In genomic region chr11:49844969-49845368, GRCm38 (mm10) we compare ENCODE assay signal across 8 mouse cellular contexts. TPM values are rescaled to one million over a fixed set of nuclear protein-coding genes. Genes with fewer than 3 reads are reported as not detected.
DNase-seq lines count a peak whose midpoint lies in the region; TF ChIP-seq lines count a peak whose summit lies in the region.

No protein-coding gene starts in this region.

- no peaks in the 10 kb centered on the region for H3K36me3 ChIP-seq in liver, adult 2 months (ENCODE audit: control insufficient read depth, insufficient read depth, low read length)

- WGBS in liver, adult 2 months: 30% methylated on average over 3 of the region's 3 CpGs

- TF ChIP-seq CTCF in liver, adult 2 months (IDR thresholded peaks at IDR 0.05; ENCODE audit: low read depth, low read length): peak; percentile 76

- peaks cover 11% of the 10 kb centered on the region for H3K4me1 ChIP-seq in liver, adult 2 months (ENCODE audit: control insufficient read depth, insufficient read depth, low read length)

- no peak for TF ChIP-seq POLR2A in liver, adult 2 months (IDR thresholded peaks at IDR 0.05; ENCODE audit: extremely low read depth, insufficient read depth, low read length)

- DNase-seq in layer of hippocampus, adult 18-20 months (ENCODE audit: low spot score in 2 of 2): peak; percentile 33 to 76
- no peak for DNase-seq in layer of hippocampus, adult 9-10 months (ENCODE audit: low spot score)
- DNase-seq in adrenal gland, adult (ENCODE audit: inconsistent age in 2 of 2, low spot score in 1 of 2): peak; percentile 63 to 90
- peak; percentile 62 for DNase-seq in embryo, embryonic 11 days
- peak; percentile 79 for DNase-seq in heart, postnatal 4 days
- DNase-seq in liver, adult 2 months (ENCODE audit: extremely low read depth, low read depth, low spot score): peak; percentile 50
- DNase-seq in retina, postnatal 1 day: peak; percentile 74
- peak; percentile 65 for DNase-seq in urinary bladder, postnatal 25 days (ENCODE audit: low spot score)

- no peak overlapping the region for H3K27ac ChIP-seq in liver, adult 2 months (replicated peaks; ENCODE audit: insufficient read depth, low read depth, low read length)

- H3K4me3 ChIP-seq in liver, adult 2 months (ENCODE audit: insufficient read depth, low read depth, low read length): no peak overlapping the region

- no peak overlapping the region for H3K9ac ChIP-seq in liver, adult 2 months (ENCODE audit: low read depth, low read length)

- H3K79me2 ChIP-seq in liver, adult 2 months (ENCODE audit: control insufficient read depth, insufficient read depth, low read length): peaks cover 4% of the 10 kb centered on the region; the same call in 1 of the 2 replicates

- no peaks in the 10 kb centered on the region for H3K27me3 ChIP-seq in liver, adult 2 months (ENCODE audit: control insufficient read depth, insufficient read depth, low read length)

RNA-seq across cellular contexts. Expression of gene Mapk9, which starts 1.6 kb away (rescaled TPM):
- 100 to 1,000 TPM; 151 to 155 TPM for total RNA-seq in layer of hippocampus, adult 18-20 months (2021)
- 10 to 100 TPM; 51.4 to 53.6 TPM for total RNA-seq in heart, postnatal 4 days (2021)
- total RNA-seq in liver, adult 2 months (2014; rRNA removed): 25.9 and 30.9 TPM in 2 replicates
- 15.6 and 16.2 TPM in 2 replicates for polyA plus RNA-seq in liver, adult 2 months (2012; rRNA removed)

RNA-seq across cellular contexts. Expression of gene Gfpt2, which starts 51.0 kb away (rescaled TPM):
- 1 to 10 TPM; 4.2 to 4.6 TPM for total RNA-seq in layer of hippocampus, adult 18-20 months (2021)
- total RNA-seq in heart, postnatal 4 days (2021): 1 to 10 TPM; 9.1 to 9.3 TPM
- 0.28 and 0.34 TPM in 2 replicates for total RNA-seq in liver, adult 2 months (2014; rRNA removed)
- polyA plus RNA-seq in liver, adult 2 months (2012; rRNA removed): 0.20 and 0.22 TPM in 2 replicates

RNA-seq across cellular contexts. Expression of gene Rasgef1c, which starts 56.7 kb away (rescaled TPM):
- 1 to 10 TPM; 1.8 to 2.1 TPM for total RNA-seq in layer of hippocampus, adult 18-20 months (2021)
- total RNA-seq in heart, postnatal 4 days (2021): not detected
- not detected in 2 replicates for total RNA-seq in liver, adult 2 months (2014; rRNA removed)
- polyA plus RNA-seq in liver, adult 2 months (2012; rRNA removed): not detected in 2 replicates
